ENCODE assay signal across 26 mouse cellular contexts in genomic region chr14:33826003-33826644, GRCm38 (mm10).
A peak's percentile ranks its signal among the peaks of the same experiment; 100 is the strongest.
DNase-seq lines count a peak whose midpoint lies in the region; ATAC-seq and TF ChIP-seq lines count a peak whose summit lies in the region.
"Had no signal": no experiment of that assay in that cellular context is flagged by ENCODE, and none has a peak within 500 bp of the region (broad histone marks: within the 10 kb centered on the region; RNA-seq: fewer than 3 reads in every experiment).

No protein-coding gene starts in this region.

- peaks cover 7% of the 10 kb centered on the region for H3K4me1 ChIP-seq in heart, embryonic 15.5 days (replicated peaks)
- H3K4me1 ChIP-seq in lung, embryonic 15.5 days: peaks cover 29% of the 10 kb centered on the region
- peaks cover 2% of the 10 kb centered on the region for H3K4me1 ChIP-seq in lung, adult 2 months (ENCODE audit: control insufficient read depth, insufficient read depth, low read length)
- peaks cover 9% of the 10 kb centered on the region; the same call in 1 of the 2 replicates for H3K4me1 ChIP-seq in lung, postnatal 0 days (ENCODE audit: insufficient read depth, low read depth, low read length)

- no peaks in the 10 kb centered on the region for H3K9me3 ChIP-seq in heart, embryonic 15.5 days (replicated peaks)
- H3K9me3 ChIP-seq in lung, embryonic 15.5 days: no peaks in the 10 kb centered on the region
- H3K9me3 ChIP-seq in lung, postnatal 0 days (ENCODE audit: low read length): no peaks in the 10 kb centered on the region
- H3K9me3 ChIP-seq: embryonic facial prominence, embryonic 12.5 days; embryonic facial prominence, embryonic 15.5 days; forebrain, embryonic 13.5 days; forebrain, embryonic 15.5 days had no signal

- H3K9ac ChIP-seq in heart, embryonic 15.5 days: no peak overlapping the region
- H3K9ac ChIP-seq in lung, embryonic 15.5 days: no peak overlapping the region
- H3K9ac ChIP-seq in lung, postnatal 0 days (replicated peaks; ENCODE audit: low read depth): no peak overlapping the region
- H3K9ac ChIP-seq: embryonic facial prominence, embryonic 12.5 days; embryonic facial prominence, embryonic 15.5 days; forebrain, embryonic 13.5 days; forebrain, embryonic 15.5 days; forebrain, postnatal 0 days had no signal

- no peaks in the 10 kb centered on the region for H3K36me3 ChIP-seq in heart, embryonic 15.5 days
- H3K36me3 ChIP-seq in lung, embryonic 15.5 days: no peaks in the 10 kb centered on the region
- H3K36me3 ChIP-seq in lung, postnatal 0 days (ENCODE audit: insufficient read depth, low read length): no peaks in the 10 kb centered on the region
- H3K36me3 ChIP-seq: embryonic facial prominence, embryonic 12.5 days; embryonic facial prominence, embryonic 15.5 days; forebrain, embryonic 15.5 days; G1E had no signal

- DNase-seq in heart, postnatal 36 days: no peak
- DNase-seq in lung, adult 2 months: no peak
- peak; percentile 60 for DNase-seq in lung, postnatal 0 days (ENCODE audit: low spot score)
- DNase-seq in lung, postnatal 4 days: no peak
- DNase-seq in fat pad, adult 2 months (ENCODE audit: extremely low read depth, low read depth, low spot score): peak; percentile 31
- DNase-seq in adrenal gland, adult (ENCODE audit: inconsistent age in 2 of 2, low spot score in 1 of 2): no peak
- DNase-seq: adrenal gland, adult 2 months; adrenal gland, postnatal 10 days; adrenal gland, postnatal 25 days; cerebellum, adult 11 months; cerebellum, adult 18-20 months; cerebellum, adult 8-10 months; cerebellum, adult 9-11 months; cerebellum, postnatal 36 days; embryo, embryonic 11 days; forebrain, postnatal 0 days had no signal

- TF ChIP-seq EP300 in lung, postnatal 0 days (IDR thresholded peaks at IDR 0.05): no peak

- H3K4me2 ChIP-seq in heart, embryonic 15.5 days: no peak overlapping the region
- no peak overlapping the region for H3K4me2 ChIP-seq in lung, embryonic 15.5 days
- H3K4me2 ChIP-seq in lung, postnatal 0 days (replicated peaks; ENCODE audit: low read depth, low read length): no peak overlapping the region
- H3K4me2 ChIP-seq: embryonic facial prominence, embryonic 12.5 days; embryonic facial prominence, embryonic 15.5 days; forebrain, embryonic 13.5 days; forebrain, embryonic 15.5 days had no signal

- TF ChIP-seq CTCF in lung, adult 2 months (IDR thresholded peaks at IDR 0.05; ENCODE audit: insufficient read depth, low read length): no peak
- TF ChIP-seq CTCF in lung, postnatal 0 days (IDR thresholded peaks at IDR 0.05): no peak

- TF ChIP-seq POLR2A in lung, adult 2 months (IDR thresholded peaks at IDR 0.05; ENCODE audit: borderline replicate concordance, extremely low read depth, low read depth, low read length): no peak

- 61% methylated on average over 12 of the region's 12 CpGs for WGBS in heart, embryonic 15.5 days
- 47% methylated on average over 12 of the region's 12 CpGs for WGBS in lung, embryonic 15.5 days
- 51% methylated on average over 12 of the region's 12 CpGs for WGBS in lung, adult 2 months
- WGBS in lung, postnatal 0 days: 31% methylated on average over 12 of the region's 12 CpGs

- H3K4me3 ChIP-seq in heart, embryonic 15.5 days: no peak overlapping the region
- H3K4me3 ChIP-seq in lung, embryonic 15.5 days: no peak overlapping the region
- no peak overlapping the region for H3K4me3 ChIP-seq in lung, adult 2 months (replicated peaks; ENCODE audit: extremely low read depth, low read depth, low read length)
- no peak overlapping the region for H3K4me3 ChIP-seq in lung, postnatal 0 days (ENCODE audit: low read depth, low read length)
- H3K4me3 ChIP-seq: embryonic facial prominence, embryonic 12.5 days; embryonic facial prominence, embryonic 15.5 days; erythroblast, embryonic 14.5 days; forebrain, embryonic 13.5 days; forebrain, embryonic 15.5 days had no signal

- H3K27ac ChIP-seq in heart, embryonic 15.5 days: no peak overlapping the region
- H3K27ac ChIP-seq in lung, embryonic 15.5 days: no peak overlapping the region
- H3K27ac ChIP-seq in lung, postnatal 0 days (ENCODE audit: low read length): no peak overlapping the region
- H3K27ac ChIP-seq: embryonic facial prominence, embryonic 15.5 days; forebrain, embryonic 13.5 days; forebrain, embryonic 15.5 days had no signal

- no peaks in the 10 kb centered on the region for H3K27me3 ChIP-seq in heart, embryonic 15.5 days
- H3K27me3 ChIP-seq in lung, embryonic 15.5 days: no peaks in the 10 kb centered on the region
- no peaks in the 10 kb centered on the region for H3K27me3 ChIP-seq in lung, postnatal 0 days (replicated peaks; ENCODE audit: insufficient read depth, low read length)
- H3K27me3 ChIP-seq: embryonic facial prominence, embryonic 12.5 days; forebrain, embryonic 13.5 days; forebrain, embryonic 15.5 days; Patski had no signal

- intact Hi-C loops in heart, postnatal 36 days (cut with DNase I): no loop called here

- 0 out of 2 replicates have a peak, but pooled peaks have one; percentile 27 for ATAC-seq in heart, embryonic 15.5 days (replicated peaks; ENCODE audit: insufficient number of reproducible peaks, insufficient read depth, low FRiP score, low read depth)
- ATAC-seq in lung, embryonic 15.5 days (ENCODE audit: borderline replicate concordance, extremely low read depth, low FRiP score, low TSS enrichment): 0 out of 2 replicates have a peak, but pooled peaks have one; percentile 36
- peak; percentile 73 for ATAC-seq in lung, postnatal 0 days
- ATAC-seq: activated CD4-positive, CD25-positive, alpha-beta regulatory T cell, adult 4 months; forebrain, embryonic 13.5 days; forebrain, embryonic 15.5 days; forebrain, postnatal 0 days; Patski had no signal

Comparison
In these comparisons a context has a peak if more than half of its experiments do, and no peak if none do; other contexts are left out.
1. DNase-seq: peak in lung, postnatal 0 days (single experiment) and fat pad, adult 2 months (single experiment); none in heart, postnatal 36 days (0 of 2), lung, adult 2 months (single experiment), lung, postnatal 4 days (0 of 2) and adrenal gland, adult (0 of 2).
2. Peak in every context shown above with its lines, with median percentiles within 50 percentile points of each other: ATAC-seq.